Mouse (Mus musculus) heart, postnatal 0 days (tissue): ENCODE measurements around the gene Zfp362.

Experiments
- CTCF ChIP-seq: IDR thresholded peaks from 2 replicates; pipeline ENCODE4 v1.5.1; 2016; ENCODE audit warnings: antibody characterized with exemption, control low read depth, low read depth
- EP300 ChIP-seq: IDR thresholded peaks from 2 replicates; pipeline ENCODE4 v1.6.1; 2016; ENCODE audit warnings: antibody characterized with exemption, low read depth

DNA sequence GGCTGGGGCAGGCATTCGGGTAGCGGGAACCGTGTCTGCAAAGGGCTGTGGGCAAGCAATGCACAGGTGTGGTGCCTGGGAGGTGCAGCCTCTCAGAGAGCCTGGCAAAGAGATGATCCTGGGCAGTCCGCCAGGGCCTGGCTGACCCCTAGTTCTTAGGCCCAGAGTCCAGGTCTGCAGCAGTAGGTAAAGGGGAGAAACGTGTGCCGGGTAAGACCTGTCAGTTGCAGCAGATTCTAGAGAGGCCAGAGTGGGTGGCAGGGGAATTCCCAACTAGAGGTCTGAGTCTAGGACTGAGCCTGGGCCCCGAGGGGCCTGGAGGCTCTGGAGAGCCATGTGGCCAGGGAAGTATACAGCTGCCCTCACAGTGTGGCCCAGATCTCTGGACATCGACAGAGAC is 11.6 kb downstream of the Zfp362 start:
- TF ChIP-seq CTCF (no peak), EP300 (no peak)
